Mouse (Mus musculus) limb, embryonic 14.5 days (tissue): Measurements from ENCODE around the gene Fut9. TPM values are rescaled to one million over a fixed set of nuclear protein-coding genes. Genes with fewer than 3 reads are reported as not detected.

Experiments
- ATAC-seq: fragments of 200-750 bp; cut with Nextera tagmentation; 2 replicates; pipeline ENCODE4 v1.8.0; 2017; ENCODE audit warnings: low read depth, moderate number of reproducible peaks, moderate TSS enrichment; ENCODE audit not compliant: low FRiP score
- DNase-seq: peaks from one replicate; pipeline ENCODE4 v3.0.0-alpha.2; 2015; ENCODE audit warnings: low spot score
- H3K27ac ChIP-seq: fragments of 300-500 bp; sonication (generic); replicated peaks from 2 replicates; pipeline ENCODE4 v1.5.1; 2014; ENCODE audit warnings: low read depth, mild to moderate bottlenecking, low read length, moderate library complexity, mixed read lengths
- H3K27me3 ChIP-seq: fragments of 300-500 bp; sonication (generic); 2 replicates; pipeline ENCODE4 v1.6.1; 2014; ENCODE audit warnings: low read length, mixed read lengths; ENCODE audit not compliant: control insufficient read depth, insufficient read depth
- H3K36me3 ChIP-seq: fragments of 300-500 bp; sonication (generic); 2 replicates; pipeline ENCODE4 v1.6.1; 2014; ENCODE audit warnings: mild to moderate bottlenecking, low read length, moderate library complexity, mixed read lengths; ENCODE audit not compliant: control insufficient read depth, insufficient read depth
- H3K4me1 ChIP-seq: fragments of 300-500 bp; sonication (generic); 2 replicates; pipeline ENCODE4 v1.6.1; 2014; ENCODE audit warnings: antibody characterized with exemption, low read length, mixed read lengths; ENCODE audit not compliant: control insufficient read depth, insufficient read depth
- H3K4me2 ChIP-seq: fragments of 300-500 bp; sonication (generic); replicated peaks from 2 replicates; pipeline ENCODE4 v1.6.1; 2014; ENCODE audit warnings: low read depth, mild to moderate bottlenecking, low read length, moderate library complexity; ENCODE audit not compliant: severe bottlenecking
- H3K4me3 ChIP-seq: fragments of 300-500 bp; sonication (generic); replicated peaks from 2 replicates; pipeline ENCODE4 v1.5.1; 2014; ENCODE audit warnings: low read length
- H3K9ac ChIP-seq: fragments of 300-500 bp; sonication (generic); 2 replicates; pipeline ENCODE4 v1.6.1; 2014; ENCODE audit warnings: mild to moderate bottlenecking, low read depth, low read length, moderate library complexity; ENCODE audit not compliant: severe bottlenecking
- H3K9me3 ChIP-seq: fragments of 300-500 bp; sonication (generic); 2 replicates; pipeline ENCODE4 v1.6.1; 2016; ENCODE audit warnings: low read length; ENCODE audit not compliant: control insufficient read depth
- POLR2A ChIP-seq: fragments of 200-500 bp; IDR thresholded peaks from 2 replicates; pipeline ENCODE4 v1.8.0; 2012; ENCODE audit warnings: inconsistent platforms, mild to moderate bottlenecking, moderate library complexity, borderline replicate concordance; ENCODE audit not compliant: insufficient read depth, insufficient read length; ENCODE audit errors: extremely low read depth
- whole genome bisulfite sequencing: fragments of 180-500 bp; shearing (Covaris S2); extraction: QIAGEN DNeasy Blood & Tissue Kit; methylation state at CpG from one replicate; pipeline ENCODE4 v1.1.7; 2014; 5-methylcytosine and 5-hydroxymethylcytosine counted together
- polyA plus RNA-seq, 2 experiments: library from polyadenylated mRNA; depleted of rRNA in 1 of 2; stranded (reverse) in 1 of 2; unstranded in 1 of 2; fragments of >200 nt; fragmentation: Nextera tagmentation in 1 of 2; extraction: Ambion mirVana in 1 of 2; gene quantifications; 2 replicates each; pipeline versions ENCODE4 v1.2.1 to v1.2.3; 2012 to 2014

The Fut9 gene
- polyA plus RNA-seq, 2 experiments: 0.10 to 0.19 TPM

DNA sequence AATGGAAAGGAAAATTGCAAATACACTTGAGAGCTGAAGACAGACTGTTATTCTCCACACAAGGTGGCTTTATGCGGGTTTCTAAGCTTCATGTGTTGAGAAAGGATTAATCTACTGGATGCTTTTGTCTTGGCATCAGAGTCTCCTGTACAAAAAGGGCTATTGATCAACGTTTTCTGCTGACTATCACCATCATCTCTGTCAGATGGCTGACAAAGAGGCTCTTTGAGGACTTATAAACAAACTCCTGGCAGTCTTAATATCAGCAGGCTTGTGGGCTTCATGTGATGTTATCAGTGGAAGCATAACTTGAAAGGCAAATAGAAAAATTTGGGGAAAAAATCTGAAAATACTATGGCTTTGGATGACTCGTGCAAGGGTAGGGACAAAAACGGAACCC is 206.8 kb downstream of the Fut9 start:
- H3K36me3 ChIP-seq: no peaks in the 10 kb centered on the region
- WGBS: 75% methylated on average over 4 of the region's 4 CpGs
- no peak overlapping the region for H3K27ac ChIP-seq
- no peak overlapping the region for H3K9ac ChIP-seq
- no peak for ATAC-seq
- no peak for TF ChIP-seq POLR2A
- no peaks in the 10 kb centered on the region for H3K4me1 ChIP-seq
- no peaks in the 10 kb centered on the region for H3K9me3 ChIP-seq
- no peak overlapping the region for H3K4me3 ChIP-seq
- H3K4me2 ChIP-seq: no peak overlapping the region
- no peaks in the 10 kb centered on the region for H3K27me3 ChIP-seq
- no peak for DNase-seq
